Mouse (Mus musculus): ENCODE data around the gene Oas1h.

DNA sequence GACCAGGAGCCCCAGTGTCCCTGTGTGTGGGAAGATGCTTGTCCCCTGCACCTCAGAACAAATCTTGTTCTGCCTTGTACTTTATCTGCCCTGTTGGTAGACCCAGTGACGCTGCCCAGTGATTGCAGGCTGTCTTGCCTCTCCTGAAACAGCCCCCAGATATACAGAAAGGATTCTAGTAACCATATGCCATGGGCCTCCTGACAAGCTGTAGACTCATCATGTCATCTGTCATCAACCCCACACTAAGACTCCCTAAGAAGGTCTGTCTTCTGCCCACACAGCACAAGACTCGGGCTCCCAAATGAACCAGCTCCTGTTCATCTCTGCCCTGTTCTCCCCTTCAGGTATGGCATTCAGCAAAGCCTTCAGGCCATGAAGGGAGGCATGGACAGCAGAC is 2.0 kb upstream of the Oas1h start:
- no peak for TF ChIP-seq CTCF (IDR thresholded peaks at IDR 0.05; ENCODE audit: low read depth)
- no peak for TF ChIP-seq EP300 (IDR thresholded peaks at IDR 0.05; ENCODE audit: low read depth)

Measured in liver, postnatal 0 days (tissue).